Mouse (Mus musculus): ENCODE data around the gene Spred2.

DNA sequence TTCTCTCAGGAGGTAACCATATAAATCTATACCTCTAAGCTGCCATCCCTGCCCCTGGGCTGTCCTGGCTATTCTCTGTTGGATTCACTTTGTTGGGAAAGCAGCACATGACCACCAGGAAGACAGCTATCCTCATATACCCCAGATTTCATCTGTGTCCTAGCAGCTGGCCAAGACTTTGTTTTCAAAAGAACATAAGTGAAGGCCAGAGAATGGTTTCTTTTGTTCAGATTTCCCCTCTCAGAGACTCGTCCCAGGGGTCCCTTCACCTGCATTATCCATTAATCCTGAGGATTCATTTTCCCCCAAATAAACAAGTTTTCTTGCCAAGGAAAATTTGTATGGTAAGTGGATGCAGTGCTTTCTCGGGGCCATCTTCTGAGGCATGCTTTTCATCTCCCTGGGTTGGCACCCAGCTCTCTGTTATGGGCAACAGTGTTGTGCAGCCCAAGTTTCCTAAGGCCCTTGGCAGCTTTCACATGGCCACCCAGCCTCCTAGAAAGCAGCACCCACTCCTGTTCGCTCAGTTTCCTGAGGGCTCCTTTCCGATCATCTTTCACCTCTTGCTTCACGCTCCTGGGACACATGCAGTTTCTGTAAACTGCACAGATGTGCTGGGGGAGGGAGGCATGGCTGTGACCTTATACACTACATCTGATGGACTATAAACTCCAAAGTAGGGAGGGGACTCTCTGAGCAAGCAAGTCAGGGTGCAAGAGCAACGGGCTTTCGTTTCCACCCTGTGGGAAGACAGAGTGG, 49.0 kb downstream of the Spred2 start:
- TF ChIP-seq EP300 (optimal IDR thresholded peaks at IDR 0.05): no peak
- no peak for TF ChIP-seq CTCF (IDR thresholded peaks at IDR 0.05; ENCODE audit: low read depth)

All from stomach, postnatal 0 days (tissue).